Mouse (Mus musculus): ENCODE results near the gene Phkg1.

DNA sequence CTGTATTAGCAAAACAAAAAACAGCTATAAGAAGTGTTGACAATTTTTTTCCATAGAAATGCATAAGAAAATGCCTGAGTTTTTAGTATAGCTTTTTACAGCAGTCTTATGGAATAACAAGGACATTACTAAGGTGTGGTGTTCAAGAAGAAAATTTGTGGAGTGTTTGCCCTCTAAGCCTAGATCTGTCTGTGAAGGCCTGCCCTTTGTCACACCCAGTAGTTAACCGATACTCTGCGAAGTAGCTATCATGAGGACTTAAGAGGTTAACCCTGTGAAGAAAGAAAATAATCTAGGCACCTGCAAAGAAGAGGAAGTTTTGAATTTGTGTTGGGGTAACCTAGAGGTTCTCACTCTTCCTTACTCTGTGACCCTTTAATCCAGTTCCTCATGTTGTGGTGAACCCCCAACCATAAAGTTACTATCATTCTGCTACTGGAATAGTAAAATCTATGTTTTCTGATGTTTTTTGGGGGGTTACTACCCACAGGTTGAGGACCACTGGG lies 49.2 kb upstream of the Phkg1 start:
- TF ChIP-seq CTCF (conservative IDR thresholded peaks at IDR 0.05; ENCODE audit: insufficient read depth, insufficient read length, low read depth, low read length): no peak
- no peak for TF ChIP-seq POLR2A (IDR thresholded peaks at IDR 0.05; ENCODE audit: low read depth, low read length)

Data from kidney, adult 2 months (tissue).